Mouse (Mus musculus): ENCODE results near the gene Bpifb6. TPM values are rescaled to one million over a fixed set of nuclear protein-coding genes. Genes with fewer than 3 reads are reported as not detected.

Bpifb6 gene
- not detected in 2 replicates for polyA plus RNA-seq (2015; fragmentation: Nextera tagmentation; extraction: Ambion mirVana)

GRCm38 (mm10) chr2:153900088-153900487 lies at the start of gene Bpifb6:
Bpifb6 (plus strand) TSS chr2:153900388.
- Histone ChIP-seq H3K4me2 (ENCODE audit: low read length) (no peak within 1 kb of the TSS), H3K9me3 (ENCODE audit: control insufficient read depth, low read length) (no peaks in the 10 kb centered on the region), H3K4me3 (replicated peaks; ENCODE audit: low read length) (no peak within 1 kb of the TSS), H3K9ac (replicated peaks; ENCODE audit: low read depth, low read length) (no peak within 1 kb of the TSS), H3K27me3 (replicated peaks; ENCODE audit: control insufficient read depth, insufficient read depth, low read length) (no peaks in the 10 kb centered on the region), H3K27ac (ENCODE audit: low read length) (no peak within 1 kb of the TSS), H3K36me3 (ENCODE audit: control insufficient read depth, insufficient read depth) (no peaks in the 10 kb centered on the region), H3K4me1 (replicated peaks; ENCODE audit: control insufficient read depth, insufficient read depth, low read length) (no peaks in the 10 kb centered on the region)
- WGBS = 39% methylated on average over 4 of the region's 4 CpGs
- ATAC-seq = no peak

GRCm38 (mm10) chr2:153851030-153851360 lies 49.2 kb upstream of the Bpifb6 start:
- no peaks in the 10 kb centered on the region for H3K36me3 ChIP-seq (ENCODE audit: control insufficient read depth, insufficient read depth)

GRCm38 (mm10) chr2:153853544-153853943 lies 46.6 kb upstream of the Bpifb6 start:
- Histone ChIP-seq H3K9me3 (ENCODE audit: control insufficient read depth, low read length) (no peaks in the 10 kb centered on the region), H3K4me3 (replicated peaks; ENCODE audit: low read length) (no peak overlapping the region), H3K4me1 (replicated peaks; ENCODE audit: control insufficient read depth, insufficient read depth, low read length) (no peaks in the 10 kb centered on the region), H3K36me3 (ENCODE audit: control insufficient read depth, insufficient read depth) (no peaks in the 10 kb centered on the region), H3K4me2 (ENCODE audit: low read length) (no peak overlapping the region), H3K27me3 (replicated peaks; ENCODE audit: control insufficient read depth, insufficient read depth, low read length) (no peaks in the 10 kb centered on the region), H3K9ac (replicated peaks; ENCODE audit: low read depth, low read length) (no peak overlapping the region), H3K27ac (ENCODE audit: low read length) (no peak overlapping the region)
- no peak for ATAC-seq
- WGBS = 7% methylated on average over 5 of the region's 5 CpGs

More at GRCm38 (mm10) chr2:153851030-153851360, 49.2 kb upstream of the Bpifb6 start:
- no peak overlapping the region for H3K4me2 ChIP-seq (ENCODE audit: low read length)
- no peak overlapping the region for H3K27ac ChIP-seq (ENCODE audit: low read length)
- H3K9ac ChIP-seq (replicated peaks; ENCODE audit: low read depth, low read length) = no peak overlapping the region
- WGBS = 46% methylated on average over 4 of the region's 4 CpGs
- no peaks in the 10 kb centered on the region for H3K27me3 ChIP-seq (replicated peaks; ENCODE audit: control insufficient read depth, insufficient read depth, low read length)
- no peaks in the 10 kb centered on the region for H3K9me3 ChIP-seq (ENCODE audit: control insufficient read depth, low read length)
- no peak for ATAC-seq
- no peaks in the 10 kb centered on the region for H3K4me1 ChIP-seq (replicated peaks; ENCODE audit: control insufficient read depth, insufficient read depth, low read length)
- no peak overlapping the region for H3K4me3 ChIP-seq (replicated peaks; ENCODE audit: low read length)

DNA sequence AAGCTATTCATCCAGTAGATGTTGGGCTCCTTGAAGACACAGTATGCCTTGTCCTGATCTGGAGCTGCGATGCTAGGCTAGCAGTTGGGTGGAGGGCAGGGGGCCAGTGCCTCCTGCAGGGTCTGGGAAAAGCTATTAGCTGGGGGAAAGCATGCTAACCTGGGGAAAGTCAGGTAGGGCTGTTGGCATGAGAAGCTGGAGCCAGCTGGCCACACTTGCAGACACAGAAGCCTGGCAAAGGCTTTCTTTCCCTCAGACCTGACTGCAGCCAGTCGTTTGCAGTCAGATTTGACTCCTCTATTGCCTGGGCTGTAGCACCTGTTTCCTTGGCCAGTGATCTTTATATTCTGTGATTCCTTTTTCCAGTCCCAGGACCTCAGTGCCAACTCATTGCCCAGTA lies 40.6 kb upstream of the Bpifb6 start:
- no peaks in the 10 kb centered on the region for H3K9me3 ChIP-seq (ENCODE audit: control insufficient read depth, low read length)
- H3K9ac ChIP-seq (replicated peaks; ENCODE audit: low read depth, low read length) = no peak overlapping the region
- no peaks in the 10 kb centered on the region for H3K4me1 ChIP-seq (replicated peaks; ENCODE audit: control insufficient read depth, insufficient read depth, low read length)
- WGBS = 90% methylated on average over 2 of the region's 2 CpGs
- no peak overlapping the region for H3K4me2 ChIP-seq (ENCODE audit: low read length)
- H3K27ac ChIP-seq (ENCODE audit: low read length) = no peak overlapping the region
- no peak overlapping the region for H3K4me3 ChIP-seq (replicated peaks; ENCODE audit: low read length)
- H3K27me3 ChIP-seq (replicated peaks; ENCODE audit: control insufficient read depth, insufficient read depth, low read length) = no peaks in the 10 kb centered on the region
- ATAC-seq = no peak
- no peaks in the 10 kb centered on the region for H3K36me3 ChIP-seq (ENCODE audit: control insufficient read depth, insufficient read depth)

DNA sequence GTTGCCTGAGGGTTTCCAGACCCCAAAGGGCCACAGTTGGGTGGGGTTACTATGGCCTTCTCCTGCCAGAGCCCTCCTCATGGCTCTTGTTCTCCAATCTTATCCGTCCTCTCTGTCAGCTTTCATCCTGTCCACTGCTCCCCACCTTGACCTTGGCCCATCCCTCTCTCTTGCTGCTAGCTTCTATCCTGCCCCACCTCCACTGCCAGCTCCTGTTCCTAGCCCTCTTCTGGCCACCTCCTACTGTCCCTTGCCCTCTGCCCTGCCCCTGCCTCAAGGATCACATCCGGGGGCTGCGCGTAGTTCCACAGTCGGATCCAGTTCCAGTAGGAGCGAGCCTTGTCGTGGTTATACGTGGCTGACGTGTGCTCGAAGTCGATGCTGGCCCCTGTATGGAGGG lies 39.9 kb upstream of the Bpifb6 start:
- WGBS = 92% methylated on average over 11 of the region's 11 CpGs
- Histone ChIP-seq H3K4me2 (ENCODE audit: low read length) (no peak overlapping the region), H3K27ac (ENCODE audit: low read length) (no peak overlapping the region), H3K9me3 (ENCODE audit: control insufficient read depth, low read length) (no peaks in the 10 kb centered on the region), H3K4me3 (replicated peaks; ENCODE audit: low read length) (no peak overlapping the region), H3K27me3 (replicated peaks; ENCODE audit: control insufficient read depth, insufficient read depth, low read length) (no peaks in the 10 kb centered on the region), H3K4me1 (replicated peaks; ENCODE audit: control insufficient read depth, insufficient read depth, low read length) (no peaks in the 10 kb centered on the region), H3K9ac (replicated peaks; ENCODE audit: low read depth, low read length) (no peak overlapping the region), H3K36me3 (ENCODE audit: control insufficient read depth, insufficient read depth) (no peaks in the 10 kb centered on the region)
- no peak for ATAC-seq

GRCm38 (mm10) chr2:153860715-153861114 lies 39.5 kb upstream of the Bpifb6 start:
- WGBS = 67% methylated on average over 3 of the region's 3 CpGs
- Histone ChIP-seq H3K27me3 (replicated peaks; ENCODE audit: control insufficient read depth, insufficient read depth, low read length) (no peaks in the 10 kb centered on the region), H3K4me3 (replicated peaks; ENCODE audit: low read length) (no peak overlapping the region), H3K4me2 (ENCODE audit: low read length) (no peak overlapping the region), H3K9ac (replicated peaks; ENCODE audit: low read depth, low read length) (no peak overlapping the region), H3K4me1 (replicated peaks; ENCODE audit: control insufficient read depth, insufficient read depth, low read length) (no peaks in the 10 kb centered on the region), H3K36me3 (ENCODE audit: control insufficient read depth, insufficient read depth) (no peaks in the 10 kb centered on the region), H3K27ac (ENCODE audit: low read length) (no peak overlapping the region), H3K9me3 (ENCODE audit: control insufficient read depth, low read length) (no peaks in the 10 kb centered on the region)
- ATAC-seq = no peak

- H3K4me1 ChIP-seq (replicated peaks; ENCODE audit: control insufficient read depth, insufficient read depth, low read length) = no peaks in the 10 kb centered on the region
- no peak overlapping the region for H3K4me3 ChIP-seq (replicated peaks; ENCODE audit: low read length)
- no peak for ATAC-seq
- H3K4me2 ChIP-seq (ENCODE audit: low read length) = no peak overlapping the region
- no peaks in the 10 kb centered on the region for H3K9me3 ChIP-seq (ENCODE audit: control insufficient read depth, low read length)
- H3K36me3 ChIP-seq (ENCODE audit: control insufficient read depth, insufficient read depth) = no peaks in the 10 kb centered on the region
- H3K27me3 ChIP-seq (replicated peaks; ENCODE audit: control insufficient read depth, insufficient read depth, low read length) = no peaks in the 10 kb centered on the region
- H3K27ac ChIP-seq (ENCODE audit: low read length) = no peak overlapping the region
- H3K9ac ChIP-seq (replicated peaks; ENCODE audit: low read depth, low read length) = no peak overlapping the region
- WGBS = 80% methylated on average over 3 of the region's 3 CpGs
Measured at GRCm38 (mm10) chr2:153861960-153862359, 38.2 kb upstream of the Bpifb6 start.

DNA sequence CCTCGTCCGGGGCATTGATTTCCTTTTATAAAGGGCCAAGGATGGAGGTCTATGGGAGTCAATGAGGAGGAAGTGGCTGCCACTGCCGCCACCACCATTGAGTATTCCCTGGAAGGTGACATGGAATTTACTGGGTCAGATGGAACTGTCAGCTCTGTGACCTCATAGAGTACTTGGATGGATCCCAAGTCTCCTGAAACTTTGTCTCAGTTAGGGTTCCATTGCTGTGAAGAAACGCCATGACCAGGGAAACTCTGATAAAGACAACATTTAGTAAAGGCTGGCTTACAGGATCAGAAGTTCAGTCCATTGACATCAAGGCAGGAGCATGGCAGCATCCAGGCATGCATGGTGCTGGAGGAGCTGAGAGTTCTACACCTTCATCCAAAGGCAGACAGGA lies 29.2 kb upstream of the Bpifb6 start, which contains the start of gene Sun5:
TSS of gene Sun5 (minus strand) at position 101 of the 400 bp plus-strand sequence.
- H3K9me3 ChIP-seq (ENCODE audit: control insufficient read depth, low read length) = no peaks in the 10 kb centered on the region
- no peak within 1 kb of the TSS for H3K4me2 ChIP-seq (ENCODE audit: low read length)
- no peak for ATAC-seq
- H3K4me1 ChIP-seq (replicated peaks; ENCODE audit: control insufficient read depth, insufficient read depth, low read length) = peaks cover 2% of the 10 kb centered on the region; the same call in 1 of the 2 replicates
- H3K9ac ChIP-seq (replicated peaks; ENCODE audit: low read depth, low read length) = no peak within 1 kb of the TSS
- no peaks in the 10 kb centered on the region for H3K27me3 ChIP-seq (replicated peaks; ENCODE audit: control insufficient read depth, insufficient read depth, low read length)
- WGBS = 93% methylated on average over 4 of the region's 4 CpGs
- H3K4me3 ChIP-seq (replicated peaks; ENCODE audit: low read length) = no peak within 1 kb of the TSS
- no peaks in the 10 kb centered on the region for H3K36me3 ChIP-seq (ENCODE audit: control insufficient read depth, insufficient read depth)
- no peak within 1 kb of the TSS for H3K27ac ChIP-seq (ENCODE audit: low read length)

DNA sequence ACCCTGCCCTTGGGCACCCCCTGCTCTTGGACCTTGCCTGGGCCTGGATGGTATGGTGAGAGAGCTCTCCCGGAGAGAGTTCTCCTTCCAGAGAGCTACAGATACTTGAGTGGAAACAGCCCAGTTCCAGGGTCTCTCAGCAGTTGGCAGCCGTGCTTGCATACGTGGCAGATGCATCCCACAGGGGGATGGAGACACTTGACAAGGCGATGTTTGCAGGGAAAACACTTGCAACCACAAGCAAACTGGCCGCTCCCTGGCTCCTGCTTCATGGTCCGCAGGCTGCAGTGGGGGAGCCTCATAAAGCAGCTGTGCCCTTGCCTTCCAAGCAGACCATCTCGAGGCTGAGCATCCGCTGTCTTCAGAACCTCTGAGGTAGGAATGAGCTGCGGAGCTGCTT lies 25.4 kb upstream of the Bpifb6 start, which contains the start of gene Bpifb2:
TSS of gene Bpifb2 (plus strand) at position 301 of the 400 bp plus-strand sequence.
- ATAC-seq = no peak

GRCm38 (mm10) chr2:153899111-153899510 lies 1.1 kb upstream of the Bpifb6 start:
- H3K9me3 ChIP-seq (ENCODE audit: control insufficient read depth, low read length) = no peaks in the 10 kb centered on the region
- no peaks in the 10 kb centered on the region for H3K4me1 ChIP-seq (replicated peaks; ENCODE audit: control insufficient read depth, insufficient read depth, low read length)
- no peak overlapping the region for H3K27ac ChIP-seq (ENCODE audit: low read length)
- H3K27me3 ChIP-seq (replicated peaks; ENCODE audit: control insufficient read depth, insufficient read depth, low read length) = no peaks in the 10 kb centered on the region
- no peak for ATAC-seq
- no peak overlapping the region for H3K9ac ChIP-seq (replicated peaks; ENCODE audit: low read depth, low read length)
- 68% methylated on average over 5 of the region's 5 CpGs for WGBS
- no peak overlapping the region for H3K4me3 ChIP-seq (replicated peaks; ENCODE audit: low read length)
- no peak overlapping the region for H3K4me2 ChIP-seq (ENCODE audit: low read length)
- H3K36me3 ChIP-seq (ENCODE audit: control insufficient read depth, insufficient read depth) = no peaks in the 10 kb centered on the region

More for the DNA sequence above, 25.4 kb upstream of the Bpifb6 start, which contains the start of gene Bpifb2:
- no peak within 1 kb of the TSS for H3K27ac ChIP-seq (ENCODE audit: low read length)
- no peaks in the 10 kb centered on the region for H3K27me3 ChIP-seq (replicated peaks; ENCODE audit: control insufficient read depth, insufficient read depth, low read length)
- no peak within 1 kb of the TSS for H3K4me2 ChIP-seq (ENCODE audit: low read length)
- H3K4me1 ChIP-seq (replicated peaks; ENCODE audit: control insufficient read depth, insufficient read depth, low read length) = peaks cover 3% of the 10 kb centered on the region; the same call in 1 of the 2 replicates
- H3K9me3 ChIP-seq (ENCODE audit: control insufficient read depth, low read length) = no peaks in the 10 kb centered on the region
- H3K9ac ChIP-seq (replicated peaks; ENCODE audit: low read depth, low read length) = no peak within 1 kb of the TSS
- no peak within 1 kb of the TSS for H3K4me3 ChIP-seq (replicated peaks; ENCODE audit: low read length)
- H3K36me3 ChIP-seq (ENCODE audit: control insufficient read depth, insufficient read depth) = no peaks in the 10 kb centered on the region
- WGBS = 82% methylated on average over 9 of the region's 9 CpGs
